Mouse (Mus musculus) limb, embryonic 12.5 days (tissue): ENCODE data around the gene Kcnc2. TPM values are rescaled to one million over a fixed set of nuclear protein-coding genes. Genes with fewer than 3 reads are reported as not detected.

Experiments used
- ATAC-seq: fragments of 200-750 bp; cut with Nextera tagmentation; 2 replicates; pipeline ENCODE4 v1.8.0; 2017; ENCODE audit warnings: low read depth, moderate TSS enrichment; ENCODE audit not compliant: insufficient number of reproducible peaks, insufficient read depth, low FRiP score, low TSS enrichment
- H3K27ac ChIP-seq: fragments of 300-500 bp; sonication (generic); 2 replicates; pipeline ENCODE4 v1.5.1; 2016; ENCODE audit warnings: mild to moderate bottlenecking, moderate library complexity
- H3K27me3 ChIP-seq: fragments of 300-500 bp; sonication (generic); 2 replicates; pipeline ENCODE4 v1.6.1; 2016; ENCODE audit warnings: mild to moderate bottlenecking, moderate library complexity
- H3K36me3 ChIP-seq: fragments of 300-500 bp; sonication (generic); 2 replicates; pipeline ENCODE4 v1.6.1; 2016; ENCODE audit warnings: mild to moderate bottlenecking, moderate library complexity
- H3K4me1 ChIP-seq: fragments of 300-500 bp; sonication (generic); replicated peaks from 2 replicates; pipeline ENCODE4 v1.6.1; 2016
- H3K4me2 ChIP-seq: fragments of 300-500 bp; sonication (generic); 2 replicates; pipeline ENCODE4 v1.6.1; 2016; ENCODE audit warnings: mild to moderate bottlenecking, moderate library complexity
- H3K4me3 ChIP-seq: fragments of 300-500 bp; sonication (generic); replicated peaks from 2 replicates; pipeline ENCODE4 v1.5.1; 2016; ENCODE audit warnings: mild to moderate bottlenecking
- H3K9ac ChIP-seq: fragments of 300-500 bp; sonication (generic); replicated peaks from 2 replicates; pipeline ENCODE4 v1.6.1; 2016; ENCODE audit warnings: mild to moderate bottlenecking, moderate library complexity
- H3K9me3 ChIP-seq: fragments of 300-500 bp; sonication (generic); 2 replicates; pipeline ENCODE4 v1.6.1; 2016; ENCODE audit warnings: mild to moderate bottlenecking, moderate library complexity
- WGBS: fragments of 180-500 bp; shearing (Covaris S2); methylation state at CpG from one replicate; pipeline ENCODE4 v1.1.7; 2016; 5-methylcytosine and 5-hydroxymethylcytosine counted together
- polyA plus RNA-seq: library from polyadenylated mRNA; unstranded; fragments of >200 nt; fragmentation: Nextera tagmentation; extraction: Ambion mirVana; gene quantifications from 2 replicates; pipeline ENCODE4 v1.2.1, GENCODE M21; 2016

Kcnc2 gene
- polyA plus RNA-seq, 1 experiment from 2014 or later = 0.05 TPM

DNA sequence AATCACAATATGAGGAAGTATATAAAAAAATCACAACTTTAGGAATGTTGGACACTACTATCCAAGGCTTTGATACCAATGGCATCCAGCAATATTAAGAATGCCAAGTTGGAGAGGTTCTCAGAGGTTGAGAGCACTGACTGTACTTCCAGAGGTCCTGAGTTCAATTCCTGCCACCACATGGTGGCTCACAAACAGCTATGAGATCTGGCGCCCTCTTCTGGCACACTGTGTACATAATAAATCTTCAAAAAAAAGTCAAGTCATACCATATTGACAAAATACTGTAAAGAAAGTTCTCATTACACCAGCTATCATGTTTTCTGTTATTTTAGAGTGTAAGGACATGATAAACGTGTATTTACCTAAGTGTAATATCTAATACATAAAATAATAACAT is 126.3 kb downstream of the Kcnc2 start:
- H3K4me2 ChIP-seq = no peak overlapping the region
- no peaks in the 10 kb centered on the region for H3K4me1 ChIP-seq
- no peak for ATAC-seq
- no peaks in the 10 kb centered on the region for H3K36me3 ChIP-seq
- H3K27ac ChIP-seq = no peak overlapping the region
- H3K9ac ChIP-seq = no peak overlapping the region
- H3K9me3 ChIP-seq = no peaks in the 10 kb centered on the region
- 50% methylated on average over 2 of the region's 2 CpGs for WGBS
- H3K4me3 ChIP-seq = no peak overlapping the region
- no peaks in the 10 kb centered on the region for H3K27me3 ChIP-seq

DNA sequence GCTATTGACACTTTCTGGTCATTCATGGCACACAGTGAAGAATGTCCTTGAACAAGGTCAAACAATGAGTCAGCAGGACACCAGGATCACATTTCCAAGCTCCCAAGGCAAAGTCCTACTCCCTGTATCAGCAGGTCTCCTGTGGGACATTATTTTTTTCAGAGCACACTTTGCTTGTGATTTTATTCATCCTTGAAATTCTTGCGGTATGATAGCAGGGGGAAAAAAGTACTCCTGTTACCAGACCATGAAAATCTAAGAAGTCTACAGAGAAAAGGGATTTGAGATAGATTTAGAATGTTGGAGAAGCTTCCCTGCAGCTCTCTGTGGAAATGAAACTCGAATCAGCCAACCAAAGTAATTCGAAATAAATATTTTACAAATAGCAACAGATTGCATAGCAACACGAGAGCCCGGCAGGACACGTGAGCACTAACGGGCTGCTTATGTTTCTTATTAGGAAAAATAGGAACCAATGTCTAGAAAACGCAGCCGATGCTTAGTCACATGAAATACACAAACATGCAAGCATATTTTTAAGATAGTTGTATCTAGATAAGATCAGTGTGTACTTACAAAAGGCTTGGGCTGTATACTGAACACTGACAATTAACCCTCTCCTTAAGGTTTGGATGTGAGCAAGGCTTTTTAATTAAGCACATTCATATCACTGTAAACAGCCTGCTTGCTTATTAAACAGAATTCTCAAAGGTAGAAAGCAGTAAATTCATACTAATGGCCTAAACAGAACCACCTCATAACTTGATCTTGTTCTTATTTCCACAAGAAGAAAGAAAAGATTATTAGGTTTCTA is 129.9 kb downstream of the Kcnc2 start:
- no peak overlapping the region for H3K4me2 ChIP-seq
- no peak overlapping the region for H3K27ac ChIP-seq
- H3K9ac ChIP-seq = no peak overlapping the region
- WGBS = 46% methylated on average over 9 of the region's 9 CpGs
- H3K36me3 ChIP-seq = no peaks in the 10 kb centered on the region
- no peaks in the 10 kb centered on the region for H3K4me1 ChIP-seq
- no peak overlapping the region for H3K4me3 ChIP-seq
- no peaks in the 10 kb centered on the region for H3K27me3 ChIP-seq
- H3K9me3 ChIP-seq = no peaks in the 10 kb centered on the region
- no peak for ATAC-seq

DNA sequence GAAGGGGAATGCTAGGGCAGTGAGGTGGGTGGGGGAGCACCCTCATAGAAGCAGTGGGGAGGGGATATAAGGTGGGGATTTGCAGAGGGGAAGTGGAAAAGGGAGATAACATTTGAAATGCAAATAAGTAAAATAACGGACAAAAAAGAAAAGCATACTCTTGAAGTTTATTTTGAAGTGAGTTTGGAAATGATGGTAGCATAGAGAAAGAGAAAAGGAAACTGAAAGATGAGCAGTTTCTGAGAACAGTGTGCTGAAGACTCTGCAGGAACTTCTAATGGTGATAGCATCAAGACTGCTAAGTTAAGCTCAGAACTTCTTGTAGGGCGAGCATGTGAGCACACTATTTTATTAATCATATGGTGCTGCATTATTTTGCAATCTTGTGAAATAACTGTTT is 138.6 kb downstream of the Kcnc2 start:
- Histone ChIP-seq H3K36me3 (no peaks in the 10 kb centered on the region), H3K4me2 (no peak overlapping the region), H3K27ac (no peak overlapping the region), H3K9ac (no peak overlapping the region), H3K4me3 (no peak overlapping the region), H3K4me1 (no peaks in the 10 kb centered on the region), H3K9me3 (no peaks in the 10 kb centered on the region), H3K27me3 (no peaks in the 10 kb centered on the region)
- no peak for ATAC-seq
- WGBS = 69% methylated on average over 2 of the region's 2 CpGs

DNA sequence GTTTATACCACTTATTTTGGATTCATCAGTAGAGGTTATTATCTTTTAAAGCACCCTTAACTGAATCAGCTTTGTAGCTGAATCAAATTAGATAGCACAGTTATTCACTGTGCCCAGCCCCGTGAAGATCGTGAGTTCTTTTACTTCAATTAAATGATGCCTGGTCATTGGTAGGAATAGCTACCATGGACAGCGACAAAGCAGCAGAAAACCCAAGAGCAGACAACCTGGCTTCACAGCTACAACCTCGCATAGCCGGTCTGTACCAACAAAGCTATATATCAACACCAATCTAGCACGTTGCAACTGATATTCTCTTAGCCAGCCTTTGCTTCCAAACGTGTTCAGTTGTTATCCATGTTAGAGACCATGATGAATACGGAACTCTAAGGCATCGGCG is 152.4 kb downstream of the Kcnc2 start:
- no peak overlapping the region for H3K27ac ChIP-seq

DNA sequence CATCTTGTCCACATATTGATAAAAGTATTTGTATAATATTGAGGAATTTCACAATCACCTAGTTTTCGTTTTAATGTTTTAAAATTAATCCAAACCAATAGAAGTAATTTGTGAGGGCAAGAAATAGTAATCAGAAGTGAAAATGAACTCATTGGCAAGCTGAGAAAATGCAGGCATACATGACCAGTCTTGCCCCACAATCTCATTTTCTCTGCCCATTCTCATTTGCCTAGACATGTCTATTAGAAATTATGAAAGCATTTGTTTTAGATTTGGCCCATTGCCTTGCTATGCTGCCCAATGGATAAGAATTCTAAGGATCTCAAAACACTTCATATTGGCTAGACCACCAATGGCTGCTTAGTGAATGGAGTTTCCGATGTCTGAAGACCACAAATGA is 166.0 kb downstream of the Kcnc2 start:
- H3K9me3 ChIP-seq = no peaks in the 10 kb centered on the region
- no peak overlapping the region for H3K4me2 ChIP-seq
- ATAC-seq = no peak
- no peak overlapping the region for H3K27ac ChIP-seq
- no peaks in the 10 kb centered on the region for H3K27me3 ChIP-seq
- no peaks in the 10 kb centered on the region for H3K4me1 ChIP-seq
- 81% methylated on average over 2 of the region's 2 CpGs for WGBS
- no peak overlapping the region for H3K9ac ChIP-seq
- no peak overlapping the region for H3K4me3 ChIP-seq
- H3K36me3 ChIP-seq = no peaks in the 10 kb centered on the region

More for the DNA sequence above, 152.4 kb downstream of the Kcnc2 start:
- Histone ChIP-seq H3K4me1 (no peaks in the 10 kb centered on the region), H3K36me3 (no peaks in the 10 kb centered on the region), H3K9ac (no peak overlapping the region), H3K4me3 (no peak overlapping the region), H3K27me3 (no peaks in the 10 kb centered on the region), H3K4me2 (no peak overlapping the region), H3K9me3 (no peaks in the 10 kb centered on the region)
- ATAC-seq = no peak
- 60% methylated on average over 10 of the region's 10 CpGs for WGBS

DNA sequence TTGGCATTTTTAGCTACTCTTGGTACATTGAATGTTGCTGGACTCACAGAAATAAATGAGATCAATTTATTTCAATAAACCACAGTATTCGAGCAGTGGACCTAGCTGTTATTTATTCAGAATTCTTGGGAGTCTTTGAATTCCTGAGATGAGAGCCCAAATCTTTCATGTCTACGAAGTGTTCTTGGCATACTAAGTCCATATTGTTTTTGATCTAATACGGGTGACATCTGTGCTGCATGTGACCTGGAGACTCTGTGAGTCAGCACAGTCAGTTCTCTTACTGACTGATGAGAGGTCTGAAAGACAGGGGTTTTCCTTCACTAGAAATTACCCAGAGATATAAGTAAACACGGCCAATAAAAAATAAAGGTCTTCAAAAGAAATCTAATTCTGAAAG is 173.7 kb downstream of the Kcnc2 start:
- 78% methylated on average over 4 of the region's 4 CpGs for WGBS
- Histone ChIP-seq H3K4me2 (no peak overlapping the region), H3K27ac (no peak overlapping the region), H3K36me3 (no peaks in the 10 kb centered on the region), H3K9ac (no peak overlapping the region), H3K27me3 (no peaks in the 10 kb centered on the region), H3K4me3 (no peak overlapping the region), H3K4me1 (no peaks in the 10 kb centered on the region), H3K9me3 (no peaks in the 10 kb centered on the region)
- ATAC-seq = no peak

DNA sequence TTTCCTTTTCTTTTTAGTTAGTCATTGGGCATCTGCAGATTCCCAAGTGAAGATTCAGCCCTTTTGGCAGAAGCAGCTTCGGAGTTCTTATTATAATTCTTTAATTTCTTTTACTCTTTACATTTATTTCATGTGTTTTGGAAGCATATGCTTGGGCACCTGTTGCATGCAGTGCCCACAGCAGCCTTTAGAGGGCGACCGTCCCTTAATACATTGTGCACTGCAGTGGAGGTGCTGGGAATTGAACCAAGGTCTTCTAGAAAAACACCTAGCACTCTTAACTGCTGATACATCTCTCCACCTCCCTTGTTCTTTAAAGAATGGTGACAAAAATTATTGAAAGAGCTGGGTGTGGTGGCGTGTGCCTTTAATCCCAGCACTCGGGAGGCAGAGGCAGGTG is 180.0 kb downstream of the Kcnc2 start:
- ATAC-seq = no peak
- H3K27me3 ChIP-seq = no peaks in the 10 kb centered on the region
- H3K9me3 ChIP-seq = no peaks in the 10 kb centered on the region
- no peaks in the 10 kb centered on the region for H3K36me3 ChIP-seq
- no peak overlapping the region for H3K4me3 ChIP-seq
- 86% methylated on average over 5 of the region's 5 CpGs for WGBS
- no peaks in the 10 kb centered on the region for H3K4me1 ChIP-seq
- H3K4me2 ChIP-seq = no peak overlapping the region
- H3K27ac ChIP-seq = no peak overlapping the region
- H3K9ac ChIP-seq = no peak overlapping the region

DNA sequence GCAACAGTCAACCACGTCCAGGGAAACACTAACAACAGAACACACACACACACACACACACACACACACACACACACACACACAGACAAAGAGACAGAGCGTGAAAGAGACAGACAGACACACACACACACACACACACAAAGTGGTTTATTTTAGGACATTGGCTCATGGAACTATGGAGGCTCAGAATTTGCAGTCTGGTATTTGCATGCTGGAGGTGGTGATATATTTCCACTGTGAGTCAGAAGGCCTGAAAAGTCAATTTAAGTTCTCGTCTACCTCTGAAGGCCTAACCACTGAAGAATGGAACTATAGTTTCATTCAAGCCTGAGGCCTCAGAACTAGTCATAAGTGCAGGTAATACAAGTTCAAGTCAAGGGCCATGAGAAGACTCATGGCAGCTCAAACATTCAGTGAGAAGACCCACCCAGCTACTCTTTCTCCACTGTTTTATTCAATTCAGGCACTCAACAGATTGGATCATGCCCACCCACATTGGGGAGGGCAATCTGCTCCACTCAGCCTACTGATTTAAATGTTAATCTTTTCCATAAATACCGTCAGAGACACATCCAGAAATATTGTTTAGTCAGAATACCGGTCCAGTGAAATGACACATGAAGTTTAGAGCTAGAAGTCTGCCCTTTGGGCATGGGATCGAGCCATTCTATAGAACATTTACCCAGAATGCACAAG is 197.9 kb downstream of the Kcnc2 start:
- WGBS = 87% methylated on average over 6 of the region's 6 CpGs
- Histone ChIP-seq H3K27me3 (no peaks in the 10 kb centered on the region), H3K27ac (no peak overlapping the region), H3K9ac (no peak overlapping the region), H3K4me2 (no peak overlapping the region), H3K9me3 (no peaks in the 10 kb centered on the region), H3K36me3 (no peaks in the 10 kb centered on the region), H3K4me1 (no peaks in the 10 kb centered on the region), H3K4me3 (no peak overlapping the region)
- ATAC-seq = no peak

DNA sequence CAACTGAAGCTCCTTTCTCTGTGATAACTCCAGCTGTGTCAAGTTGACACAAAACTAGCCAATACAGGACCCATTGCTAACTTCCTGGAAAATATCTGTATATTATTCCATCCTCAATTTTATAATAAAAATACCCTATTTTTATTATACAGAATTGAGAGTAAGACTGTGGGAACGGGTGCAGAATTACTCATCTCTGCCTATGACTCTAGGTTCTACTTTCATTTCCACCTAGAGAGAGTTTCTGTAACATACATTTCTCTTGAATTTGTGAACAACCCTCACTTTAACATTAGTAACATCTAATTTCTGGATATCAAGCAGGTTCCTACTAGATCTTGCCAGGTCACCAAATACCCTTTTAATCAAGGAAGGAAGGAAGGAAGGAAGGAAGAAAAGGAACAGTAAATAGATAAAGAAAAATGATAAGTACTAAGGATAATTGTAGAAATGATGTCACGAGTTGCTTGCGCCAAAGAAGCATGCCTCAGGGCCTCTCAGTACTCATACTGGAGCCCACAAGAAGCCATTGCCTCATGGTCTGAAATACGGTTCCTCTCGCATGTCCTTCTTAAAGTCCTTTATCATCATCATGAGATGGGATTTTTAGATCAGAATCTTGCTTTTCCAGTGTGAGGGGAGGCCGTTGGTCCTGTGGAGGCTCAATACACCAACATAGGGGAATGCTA is 203.3 kb downstream of the Kcnc2 start:
- Histone ChIP-seq H3K27ac (no peak overlapping the region), H3K36me3 (no peaks in the 10 kb centered on the region), H3K9ac (no peak overlapping the region), H3K27me3 (no peaks in the 10 kb centered on the region), H3K4me2 (no peak overlapping the region), H3K4me1 (no peaks in the 10 kb centered on the region), H3K9me3 (no peaks in the 10 kb centered on the region), H3K4me3 (no peak overlapping the region)
- ATAC-seq = no peak
- WGBS = 84% methylated on average over 6 of the region's 6 CpGs

DNA sequence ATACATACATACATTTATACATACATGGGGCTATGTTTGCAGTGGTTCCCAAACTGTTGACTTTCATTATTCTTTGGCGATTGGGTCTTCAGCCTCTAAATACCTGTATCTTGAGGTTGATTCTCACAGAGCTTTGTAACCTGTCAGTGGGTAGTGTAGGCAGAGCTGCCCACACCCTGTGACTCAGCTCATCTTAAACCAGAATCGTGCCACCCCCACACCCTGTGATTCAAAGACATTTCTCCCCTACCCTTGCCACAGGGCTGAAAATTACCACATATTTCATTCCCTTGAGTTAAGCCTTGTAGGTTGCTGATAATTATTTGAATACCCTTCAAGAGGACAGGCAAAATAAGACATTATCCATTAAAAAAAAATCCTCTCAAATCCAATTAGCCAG is 210.5 kb downstream of the Kcnc2 start:
- H3K9ac ChIP-seq = no peak overlapping the region
- H3K36me3 ChIP-seq = no peaks in the 10 kb centered on the region
- no peak overlapping the region for H3K4me2 ChIP-seq
- no peak overlapping the region for H3K4me3 ChIP-seq
- no peaks in the 10 kb centered on the region for H3K27me3 ChIP-seq
- H3K9me3 ChIP-seq = no peaks in the 10 kb centered on the region
- H3K4me1 ChIP-seq = no peaks in the 10 kb centered on the region
- WGBS = 89% methylated on average over 2 of the region's 2 CpGs
- H3K27ac ChIP-seq = no peak overlapping the region
- ATAC-seq = no peak

DNA sequence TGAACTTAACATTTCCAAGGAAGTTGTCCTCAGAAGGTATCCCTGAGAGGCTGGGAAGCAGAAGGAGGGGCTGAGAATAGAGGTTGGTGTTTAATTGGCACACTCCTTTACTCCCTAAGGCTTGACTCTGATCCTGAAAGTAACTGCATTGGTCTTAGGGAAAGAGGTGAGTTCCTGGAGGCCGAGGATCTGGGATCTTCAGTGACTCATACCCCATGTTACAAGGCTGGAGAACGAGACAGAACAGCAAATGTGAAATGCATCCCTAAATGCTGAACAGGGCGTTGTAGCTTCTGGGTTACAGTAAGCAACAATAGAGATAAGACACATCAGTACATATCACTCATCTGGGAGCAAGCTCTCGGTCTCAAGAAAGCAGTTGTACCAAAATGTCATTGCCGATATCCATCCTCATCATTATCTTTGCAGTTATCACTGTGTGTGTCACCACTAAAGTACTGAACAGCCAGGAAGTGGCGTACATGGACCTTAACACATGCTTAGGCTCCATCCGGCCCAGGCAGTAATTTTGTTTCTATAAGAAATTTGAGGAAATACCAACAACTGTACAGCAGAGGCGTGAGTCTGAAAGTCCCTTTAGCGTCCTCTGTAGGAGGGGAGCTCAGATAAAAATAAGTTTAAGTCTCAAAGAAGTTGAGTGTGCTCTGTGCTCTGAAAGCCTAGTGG is 211.1 kb downstream of the Kcnc2 start:
- no peaks in the 10 kb centered on the region for H3K4me1 ChIP-seq
- no peak overlapping the region for H3K9ac ChIP-seq
- no peaks in the 10 kb centered on the region for H3K36me3 ChIP-seq
- no peak for ATAC-seq
- H3K27ac ChIP-seq = no peak overlapping the region
- H3K9me3 ChIP-seq = no peaks in the 10 kb centered on the region
- no peak overlapping the region for H3K4me3 ChIP-seq
- no peak overlapping the region for H3K4me2 ChIP-seq
- 82% methylated on average over 9 of the region's 9 CpGs for WGBS
- no peaks in the 10 kb centered on the region for H3K27me3 ChIP-seq
